Mouse (Mus musculus) embryo, embryonic 9.5 days (tissue): ENCODE results near the gene Pced1b.
"Not testable (repeated sequence)": the region's sequence is repeated elsewhere in the genome, so short reads cannot be mapped to it uniquely, and the experiment has no call there.

Experiments used
- DNase-seq: peaks from one replicate; pipeline ENCODE4 v3.0.0-alpha.2; 2017; ENCODE audit errors: extremely low spot score

Gene Pced1b

GRCm38 (mm10) chr15:97342336-97342735 lies 95.4 kb downstream of the Pced1b start:
- DNase-seq: no peak

GRCm38 (mm10) chr15:97342945-97343344 lies 96.0 kb downstream of the Pced1b start:
- no peak for DNase-seq

GRCm38 (mm10) chr15:97343921-97344320 lies 97.0 kb downstream of the Pced1b start:
- no peak for DNase-seq

GRCm38 (mm10) chr15:97345110-97345509 lies 98.2 kb downstream of the Pced1b start:
- no peak for DNase-seq

GRCm38 (mm10) chr15:97345917-97346316 lies 99.0 kb downstream of the Pced1b start:
- DNase-seq: no peak

GRCm38 (mm10) chr15:97346413-97346812 lies 99.5 kb downstream of the Pced1b start:
- no peak for DNase-seq

- no peak for DNase-seq
These were observed 100.0 kb downstream of the Pced1b start for GRCm38 (mm10) chr15:97346897-97347296.

GRCm38 (mm10) chr15:97348566-97349315 lies 101.8 kb downstream of the Pced1b start:
- no peak for DNase-seq

GRCm38 (mm10) chr15:97350528-97350927 lies 103.6 kb downstream of the Pced1b start:
- DNase-seq: no peak

GRCm38 (mm10) chr15:97351016-97351415 lies 104.1 kb downstream of the Pced1b start:
- DNase-seq: no peak

- no peak for DNase-seq
These were observed 104.8 kb downstream of the Pced1b start for GRCm38 (mm10) chr15:97351681-97352080.

GRCm38 (mm10) chr15:97355676-97356303 lies 108.9 kb downstream of the Pced1b start:
- no peak for DNase-seq

GRCm38 (mm10) chr15:97357016-97357415 lies 110.1 kb downstream of the Pced1b start:
- DNase-seq: no peak

GRCm38 (mm10) chr15:97360842-97361770 lies 114.2 kb downstream of the Pced1b start:
- DNase-seq: no peak

GRCm38 (mm10) chr15:97361771-97362171 lies 114.9 kb downstream of the Pced1b start:
- no peak for DNase-seq

GRCm38 (mm10) chr15:97364271-97364670 lies 117.4 kb downstream of the Pced1b start:
- not testable (repeated sequence) for DNase-seq

GRCm38 (mm10) chr15:97364968-97365367 lies 118.1 kb downstream of the Pced1b start:
- no peak for DNase-seq

- DNase-seq: no peak
These were observed 121.2 kb downstream of the Pced1b start for GRCm38 (mm10) chr15:97368035-97368608.

GRCm38 (mm10) chr15:97368631-97369030 lies 121.7 kb downstream of the Pced1b start:
- DNase-seq: no peak

- no peak for DNase-seq
These were observed 122.2 kb downstream of the Pced1b start for GRCm38 (mm10) chr15:97369144-97369543.

- no peak for DNase-seq
These were observed 124.0 kb downstream of the Pced1b start for GRCm38 (mm10) chr15:97370880-97371279.

- not testable (repeated sequence) for DNase-seq
These were observed 125.1 kb downstream of the Pced1b start for GRCm38 (mm10) chr15:97372043-97372442.
